Mouse (Mus musculus) ovary, postnatal 36 days (tissue): ENCODE data around the gene Lce3a.

Source experiments
- DNase-seq: peaks from one replicate; pipeline ENCODE4 v3.0.0; 2022; ENCODE audit warnings: low spot score, mixed read lengths

The Lce3a gene

GRCm38 (mm10) chr3:92926130-92926529 lies at the start of gene Lce3a:
Gene Lce3a, minus strand, starts transcription at chr3:92926230.
- no peak for DNase-seq

- no peak for DNase-seq
Observed at GRCm38 (mm10) chr3:92966761-92967160, 40.7 kb upstream of the Lce3a start, which contains the start of gene Lce3e. Gene Lce3e, plus strand, starts transcription at chr3:92967061.

- DNase-seq, result no peak
Observed at GRCm38 (mm10) chr3:92957090-92957489, 31.1 kb upstream of the Lce3a start, which contains the start of gene Lce3d. Gene Lce3d, plus strand, starts transcription at chr3:92957390.

GRCm38 (mm10) chr3:92944186-92944585 lies 18.2 kb upstream of the Lce3a start, which contains the start of gene Lce3c:
Gene Lce3c, plus strand, starts transcription at chr3:92944486.
- DNase-seq, result no peak

GRCm38 (mm10) chr3:92932679-92933078 lies 6.6 kb upstream of the Lce3a start, which contains the start of gene Lce3b:
Gene Lce3b, plus strand, starts transcription at chr3:92932979.
- no peak for DNase-seq

GRCm38 (mm10) chr3:92920364-92920763 lies 5.7 kb downstream of the Lce3a start:
- peak; percentile 8 for DNase-seq

GRCm38 (mm10) chr3:92907571-92907970 lies 18.5 kb downstream of the Lce3a start:
- DNase-seq, result no peak

GRCm38 (mm10) chr3:92905182-92905581 lies 20.8 kb downstream of the Lce3a start:
- DNase-seq, result no peak

- DNase-seq, result no peak
Observed at GRCm38 (mm10) chr3:92903640-92904039, 22.4 kb downstream of the Lce3a start.

GRCm38 (mm10) chr3:92902992-92903391 lies 23.0 kb downstream of the Lce3a start:
- peak; percentile 17 for DNase-seq

- DNase-seq, result no peak
Observed at GRCm38 (mm10) chr3:92894489-92894888, 31.5 kb downstream of the Lce3a start.

GRCm38 (mm10) chr3:92894063-92894462 lies 32.0 kb downstream of the Lce3a start:
- DNase-seq, result no peak
